Mouse (Mus musculus) lung, embryonic 14.5 days (tissue): ENCODE data around the gene Ikzf1. TPM values are rescaled to one million over a fixed set of nuclear protein-coding genes. Genes with fewer than 3 reads are reported as not detected.

Experiments used
- ATAC-seq: fragments of 200-750 bp; cut with Nextera tagmentation; 2 replicates; pipeline ENCODE4 v1.8.0; 2017; ENCODE audit warnings: mild to moderate bottlenecking, moderate TSS enrichment, moderate library complexity; ENCODE audit not compliant: insufficient read depth
- DNase-seq: peaks from one replicate; pipeline ENCODE4 v3.0.0-alpha.2; 2015
- H3K27ac ChIP-seq: fragments of 300-500 bp; sonication (generic); 2 replicates; pipeline ENCODE4 v1.5.1; 2014; ENCODE audit warnings: low read depth, mild to moderate bottlenecking, moderate library complexity
- H3K27me3 ChIP-seq: fragments of 300-500 bp; sonication (generic); 2 replicates; pipeline ENCODE4 v1.6.1; 2014; ENCODE audit warnings: low read length, control low read depth; ENCODE audit not compliant: insufficient read depth
- H3K36me3 ChIP-seq: fragments of 300-500 bp; sonication (generic); 2 replicates; pipeline ENCODE4 v1.6.1; 2014; ENCODE audit warnings: control low read depth; ENCODE audit not compliant: insufficient read depth
- H3K4me1 ChIP-seq: fragments of 300-500 bp; sonication (generic); 2 replicates; pipeline ENCODE4 v1.6.1; 2014; ENCODE audit warnings: antibody characterized with exemption, control low read depth; ENCODE audit not compliant: insufficient read depth
- H3K4me2 ChIP-seq: fragments of 300-500 bp; sonication (generic); 2 replicates; pipeline ENCODE4 v1.6.1; 2014; ENCODE audit warnings: mild to moderate bottlenecking
- H3K4me3 ChIP-seq: fragments of 300-500 bp; sonication (generic); 2 replicates; pipeline ENCODE4 v1.5.1; 2014; ENCODE audit warnings: low read depth, low read length
- H3K9ac ChIP-seq: fragments of 300-500 bp; sonication (generic); 2 replicates; pipeline ENCODE4 v1.6.1; 2014
- H3K9me3 ChIP-seq: fragments of 300-500 bp; sonication (generic); 2 replicates; pipeline ENCODE4 v1.6.1; 2016; ENCODE audit warnings: low read depth, low read length, control low read depth
- CTCF ChIP-seq: IDR thresholded peaks from 2 replicates; pipeline ENCODE4 v1.5.1; 2016; ENCODE audit warnings: antibody characterized with exemption, low read depth
- whole genome bisulfite sequencing: fragments of 180-500 bp; shearing (Covaris S2); extraction: QIAGEN DNeasy Blood & Tissue Kit; methylation state at CpG from one replicate; pipeline ENCODE4 v1.1.7; 2014; 5-methylcytosine and 5-hydroxymethylcytosine counted together
- polyA plus RNA-seq: library from polyadenylated mRNA; unstranded; fragments of >200 nt; fragmentation: Nextera tagmentation; extraction: Ambion mirVana; gene quantifications from 2 replicates; pipeline ENCODE4 v1.2.1, GENCODE M21; 2014

The Ikzf1 gene
- polyA plus RNA-seq, 1 experiment from 2014 or later = 2.4 TPM

GRCm38 (mm10) chr11:11690059-11690844 is 5.4 kb downstream of the Ikzf1 start:
- peaks cover 23% of the 10 kb centered on the region for H3K27me3 ChIP-seq
- no peak overlapping the region for H3K9ac ChIP-seq
- no peak for TF ChIP-seq CTCF
- WGBS = 69% methylated on average over 11 of the region's 11 CpGs
- H3K4me1 ChIP-seq = no peaks in the 10 kb centered on the region
- no peak overlapping the region for H3K27ac ChIP-seq
- no peaks in the 10 kb centered on the region for H3K9me3 ChIP-seq
- H3K4me3 ChIP-seq = no peak overlapping the region
- H3K36me3 ChIP-seq = no peaks in the 10 kb centered on the region
- DNase-seq = no peak
- no peak for ATAC-seq
- no peak overlapping the region for H3K4me2 ChIP-seq

GRCm38 (mm10) chr11:11690845-11691196 is 6.0 kb downstream of the Ikzf1 start:
- Histone ChIP-seq H3K9me3 (no peaks in the 10 kb centered on the region), H3K4me3 (no peak overlapping the region), H3K27ac (no peak overlapping the region), H3K4me2 (no peak overlapping the region), H3K27me3 (peaks cover 20% of the 10 kb centered on the region), H3K9ac (no peak overlapping the region), H3K4me1 (no peaks in the 10 kb centered on the region), H3K36me3 (no peaks in the 10 kb centered on the region)
- ATAC-seq = no peak
- DNase-seq = no peak
- no peak for TF ChIP-seq CTCF
- WGBS = 85% methylated on average over 8 of the region's 8 CpGs

GRCm38 (mm10) chr11:11691324-11692058 is 6.7 kb downstream of the Ikzf1 start:
- Histone ChIP-seq H3K9me3 (no peaks in the 10 kb centered on the region), H3K4me1 (no peaks in the 10 kb centered on the region), H3K36me3 (no peaks in the 10 kb centered on the region), H3K27ac (no peak overlapping the region), H3K4me3 (no peak overlapping the region), H3K4me2 (no peak overlapping the region), H3K9ac (no peak overlapping the region), H3K27me3 (peaks cover 13% of the 10 kb centered on the region; the same call in 1 of the 2 replicates)
- DNase-seq (no peak), ATAC-seq (no peak)
- TF ChIP-seq CTCF = no peak
- WGBS = 77% methylated on average over 14 of the region's 14 CpGs

GRCm38 (mm10) chr11:11692558-11693166 is 7.9 kb downstream of the Ikzf1 start:
- Histone ChIP-seq H3K27ac (no peak overlapping the region), H3K4me1 (no peaks in the 10 kb centered on the region), H3K9ac (no peak overlapping the region), H3K36me3 (no peaks in the 10 kb centered on the region), H3K27me3 (0 out of 2 replicates have a peak, but pooled peaks cover 4% of the 10 kb centered on the region), H3K4me3 (no peak overlapping the region), H3K9me3 (no peaks in the 10 kb centered on the region), H3K4me2 (no peak overlapping the region)
- DNase-seq = no peak
- no peak for ATAC-seq
- 80% methylated on average over 10 of the region's 10 CpGs for WGBS
- no peak for TF ChIP-seq CTCF

GRCm38 (mm10) chr11:11693446-11693845 is 8.6 kb downstream of the Ikzf1 start:
- Histone ChIP-seq H3K36me3 (no peaks in the 10 kb centered on the region), H3K9me3 (no peaks in the 10 kb centered on the region), H3K4me1 (no peaks in the 10 kb centered on the region), H3K9ac (no peak overlapping the region), H3K4me3 (no peak overlapping the region), H3K4me2 (no peak overlapping the region), H3K27ac (no peak overlapping the region), H3K27me3 (no peaks in the 10 kb centered on the region)
- DNase-seq (no peak), ATAC-seq (no peak)
- no peak for TF ChIP-seq CTCF
- WGBS = 82% methylated on average over 3 of the region's 3 CpGs

- 67% methylated on average over 2 of the region's 2 CpGs for WGBS
- ATAC-seq = no peak
- no peaks in the 10 kb centered on the region for H3K9me3 ChIP-seq
These were observed 9.3 kb downstream of the Ikzf1 start for GRCm38 (mm10) chr11:11694072-11694471.

More at GRCm38 (mm10) chr11:11694072-11694471, 9.3 kb downstream of the Ikzf1 start:
- no peak overlapping the region for H3K9ac ChIP-seq
- no peak overlapping the region for H3K4me2 ChIP-seq
- no peaks in the 10 kb centered on the region for H3K36me3 ChIP-seq
- H3K27me3 ChIP-seq = no peaks in the 10 kb centered on the region
- no peak for TF ChIP-seq CTCF
- DNase-seq = no peak
- no peaks in the 10 kb centered on the region for H3K4me1 ChIP-seq
- no peak overlapping the region for H3K27ac ChIP-seq
- H3K4me3 ChIP-seq = no peak overlapping the region
